Mouse (Mus musculus): ENCODE data around the gene Dab1. TPM values are rescaled to one million over a fixed set of nuclear protein-coding genes. Genes with fewer than 3 reads are reported as not detected.

Dab1 gene
- total RNA-seq, 2 experiments from 2014 or later, result 159 to 164 TPM

- DNase-seq, result no peak
- intact Hi-C loops (cut with DNase I), result no loop called here
These were observed 1160.3 kb downstream of the Dab1 start for GRCm38 (mm10) chr4:104779460-104779859.

- no peak for DNase-seq
- intact Hi-C loops (cut with DNase I), result no loop called here
These were observed 1162.3 kb downstream of the Dab1 start for GRCm38 (mm10) chr4:104781441-104781840.

DNA sequence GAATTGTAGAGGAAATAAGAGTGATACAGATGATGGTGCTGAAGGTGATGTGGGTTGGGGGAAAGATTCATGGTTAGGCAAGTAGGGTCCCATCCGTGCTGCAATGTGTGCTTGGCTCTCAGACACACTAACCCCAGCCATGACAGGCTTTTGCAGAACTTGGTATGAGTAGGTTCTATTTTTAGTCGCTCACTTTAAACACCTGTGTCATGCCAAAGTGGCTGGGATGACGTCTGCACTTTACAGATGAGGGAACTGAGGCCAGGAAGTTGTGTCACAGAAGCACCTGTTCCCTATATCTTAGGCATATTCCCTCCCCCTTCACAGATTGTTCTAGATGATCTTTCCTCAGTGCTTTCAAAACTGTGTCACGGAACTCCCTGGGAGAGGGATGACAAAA is 1163.2 kb downstream of the Dab1 start:
- DNase-seq, result no peak
- intact Hi-C loops (cut with DNase I), result no loop called here

DNA sequence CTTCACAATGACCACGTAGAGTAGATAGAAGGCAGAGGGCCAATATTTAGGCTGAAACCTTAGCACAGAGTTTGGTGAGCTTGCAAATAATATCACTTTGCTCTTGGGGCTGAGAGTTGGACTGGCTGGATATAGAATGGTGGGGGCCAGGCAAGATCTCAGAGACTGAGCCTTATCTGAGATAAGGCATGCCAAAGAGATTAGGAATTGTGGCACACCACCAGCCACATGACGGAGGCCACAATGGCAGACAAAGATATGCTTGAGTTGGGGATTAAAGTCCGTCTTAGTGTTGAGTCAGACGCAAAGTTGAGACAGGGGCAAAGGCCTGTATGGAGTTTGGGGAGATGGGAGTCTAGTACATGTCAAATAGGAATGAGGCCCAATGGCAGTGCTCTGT is 1173.0 kb downstream of the Dab1 start:
- DNase-seq, result no peak
- intact Hi-C loops (cut with DNase I), result no loop called here

Data from left cerebral cortex, postnatal 4 days (tissue).